Mouse (Mus musculus): ENCODE data around the gene Tpra1.

Gene Tpra1

DNA sequence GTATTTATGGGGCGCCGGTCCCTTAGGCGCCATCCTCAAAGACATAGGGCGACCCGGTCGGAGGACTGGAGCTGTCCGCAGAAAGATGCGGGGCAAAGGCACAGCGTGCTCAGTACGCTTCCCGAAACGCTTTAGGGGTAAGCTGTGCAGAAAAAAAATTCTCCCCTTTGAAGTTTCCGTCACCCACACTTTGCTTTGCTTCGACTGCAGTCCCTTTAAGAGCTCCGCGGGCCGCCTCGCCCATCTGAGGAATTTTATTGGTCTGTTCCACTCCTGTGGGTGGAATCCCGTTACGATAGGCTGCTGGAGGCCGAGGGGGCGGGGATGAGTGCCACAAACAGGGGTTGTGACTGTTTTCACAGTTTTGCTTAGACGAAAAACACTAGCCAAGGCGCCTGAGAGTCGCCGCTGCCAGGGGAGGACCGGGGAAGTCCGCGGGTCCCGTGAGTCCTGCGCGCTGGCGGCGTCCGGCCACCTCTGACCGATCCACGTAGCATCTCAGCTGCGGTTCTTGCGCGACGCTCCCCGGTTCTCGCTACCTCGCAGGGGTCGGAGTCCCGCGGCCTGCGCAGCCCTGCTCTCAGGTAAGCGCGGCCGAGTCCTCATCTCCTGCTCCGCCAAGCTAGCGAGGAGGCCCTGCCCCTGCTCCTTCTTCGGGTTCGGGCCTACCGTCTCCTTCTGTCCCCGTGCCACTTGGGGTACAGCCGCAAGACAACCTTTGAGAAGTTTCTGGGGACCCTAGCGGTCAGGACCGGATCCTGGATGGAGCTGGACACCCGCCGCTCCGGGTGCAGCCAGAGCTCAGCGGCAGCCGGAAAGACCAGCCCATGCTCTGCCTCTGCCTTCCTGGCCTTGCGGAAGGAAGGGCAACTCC is at the start of gene Tpra1:
Gene Tpra1, plus strand, starts transcription at position 305 of the 874 bp plus-strand sequence.
- peak; percentile 99 for DNase-seq (ENCODE audit: low read depth, low spot score)

- no peak for DNase-seq (ENCODE audit: low read depth, low spot score)
Measured at GRCm38 (mm10) chr6:88854509-88854908, 47.5 kb upstream of the Tpra1 start.

DNA sequence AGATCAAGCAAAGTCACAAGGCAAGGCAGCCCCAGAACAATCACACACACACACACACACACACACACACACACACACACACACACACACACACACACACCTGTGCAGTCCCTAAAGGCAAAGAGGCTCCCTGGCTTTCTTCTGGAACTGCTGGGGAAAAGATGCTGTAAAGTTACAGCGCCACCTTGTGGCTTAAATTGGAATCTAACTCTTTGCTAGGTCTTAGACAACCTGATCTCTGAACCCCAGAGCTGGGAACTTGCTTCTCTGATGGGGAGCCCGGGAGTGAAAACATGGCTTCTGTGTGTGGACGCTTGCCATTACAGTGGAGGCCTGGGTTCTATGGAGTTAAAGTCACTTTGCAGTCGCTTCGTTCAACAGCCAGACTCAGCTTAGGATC is 46.4 kb upstream of the Tpra1 start:
- DNase-seq (ENCODE audit: low read depth, low spot score): peak; percentile 86

DNA sequence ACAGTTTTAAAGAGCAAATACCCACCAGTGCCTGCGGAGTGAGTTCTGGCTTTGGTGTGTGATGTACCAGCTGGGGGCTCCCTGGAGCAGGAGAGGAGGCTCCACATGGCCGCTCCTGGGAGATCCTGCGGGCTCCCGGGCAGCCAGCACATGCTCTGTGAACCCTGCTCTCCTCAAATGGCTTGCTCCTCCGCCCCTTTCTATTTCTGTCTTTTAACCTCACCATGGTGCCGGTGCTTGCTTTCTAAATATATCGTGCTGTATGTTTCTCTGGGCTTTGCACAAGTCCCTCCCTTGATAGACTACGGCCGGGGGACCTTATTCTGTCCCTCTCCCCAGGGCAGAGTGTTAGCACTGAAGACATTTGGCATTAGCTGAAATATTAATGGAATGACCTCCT is 44.8 kb upstream of the Tpra1 start:
- peak; percentile 51 for DNase-seq (ENCODE audit: low read depth, low spot score)

DNA sequence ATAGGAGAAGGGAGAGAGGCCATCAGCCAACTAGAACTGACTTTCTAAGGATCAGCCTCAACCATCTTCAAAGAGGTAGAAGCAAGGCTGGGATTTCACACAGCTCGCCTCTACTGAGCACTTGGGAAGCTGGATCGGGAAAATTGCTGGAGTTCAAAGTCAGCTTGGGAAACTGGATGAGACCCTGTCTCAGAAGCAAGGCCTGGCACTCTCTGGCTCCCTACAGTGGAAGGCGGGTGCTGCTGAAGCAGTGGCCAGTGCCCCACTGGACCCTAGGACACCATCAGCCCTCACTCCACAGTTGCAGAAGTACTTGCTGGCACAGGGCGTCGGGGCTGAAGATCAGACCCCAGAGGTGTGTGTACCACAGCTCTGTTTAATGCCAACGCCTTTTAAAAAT is 44.2 kb upstream of the Tpra1 start:
- no peak for DNase-seq (ENCODE audit: low read depth, low spot score)

DNA sequence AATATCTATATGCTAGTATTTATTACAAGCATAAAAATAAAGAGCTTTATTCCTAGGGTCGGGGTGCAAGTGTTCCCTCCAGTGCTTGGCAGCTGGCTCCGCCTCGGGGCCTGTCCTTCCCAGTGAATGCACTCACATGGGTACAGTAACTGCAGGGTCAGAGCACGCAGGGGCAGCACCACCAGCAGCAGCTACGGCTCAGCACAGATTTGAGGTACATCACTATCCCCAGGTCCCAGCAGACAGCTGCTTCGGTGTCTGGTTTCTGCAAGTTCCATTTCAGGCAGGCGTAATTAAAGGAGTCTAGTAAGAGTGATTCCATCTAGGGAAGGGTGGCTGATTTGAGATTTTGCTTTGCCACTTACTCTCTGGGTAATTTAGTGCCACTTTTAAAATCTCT is 43.7 kb upstream of the Tpra1 start:
- DNase-seq (ENCODE audit: low read depth, low spot score): no peak

DNA sequence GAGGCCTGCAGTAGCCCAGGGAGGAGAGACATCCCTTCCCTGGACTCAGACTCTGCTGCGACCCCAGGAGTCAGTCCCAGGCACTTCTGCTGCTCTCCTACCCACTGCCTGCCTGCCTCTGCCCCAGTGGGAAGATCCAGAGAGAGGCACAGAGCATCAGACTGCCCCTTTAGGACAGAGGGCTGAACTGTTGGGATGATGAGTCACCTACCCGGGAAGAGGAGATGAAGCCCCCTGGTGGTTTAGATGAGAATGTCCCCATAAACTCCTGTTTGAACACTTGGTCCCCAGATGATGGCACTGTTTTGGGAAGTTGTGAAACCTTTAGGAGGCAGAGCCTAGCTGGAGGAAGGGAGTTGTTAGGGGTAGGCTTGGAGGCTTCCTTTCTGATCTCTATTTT is 41.1 kb upstream of the Tpra1 start:
- peak; percentile 95 for DNase-seq (ENCODE audit: low read depth, low spot score)

DNA sequence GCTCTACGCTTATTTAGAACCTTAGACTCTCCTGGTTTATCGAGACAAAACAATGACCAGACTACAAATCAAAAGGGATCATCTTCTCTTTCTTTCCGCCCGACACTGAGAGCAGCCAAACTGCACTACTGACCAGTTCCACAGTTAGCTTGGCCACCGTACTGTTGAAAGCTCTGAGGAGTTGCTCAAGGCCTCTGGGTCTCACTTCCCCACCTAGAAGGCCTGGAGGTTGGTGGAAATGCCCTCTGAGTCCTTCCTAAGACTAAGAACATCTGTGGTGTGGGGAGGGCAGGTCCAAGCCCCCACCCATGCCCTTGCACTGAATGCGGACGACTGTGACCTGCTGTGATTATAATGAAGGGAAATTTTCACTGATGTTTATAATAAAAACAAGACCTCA is 36.3 kb upstream of the Tpra1 start:
- DNase-seq (ENCODE audit: low read depth, low spot score): no peak

- no peak for DNase-seq (ENCODE audit: low read depth, low spot score)
Measured at GRCm38 (mm10) chr6:88869459-88869858, 32.6 kb upstream of the Tpra1 start.

- no peak for DNase-seq (ENCODE audit: low read depth, low spot score)
Measured at GRCm38 (mm10) chr6:88870594-88870993, 31.5 kb upstream of the Tpra1 start.

DNA sequence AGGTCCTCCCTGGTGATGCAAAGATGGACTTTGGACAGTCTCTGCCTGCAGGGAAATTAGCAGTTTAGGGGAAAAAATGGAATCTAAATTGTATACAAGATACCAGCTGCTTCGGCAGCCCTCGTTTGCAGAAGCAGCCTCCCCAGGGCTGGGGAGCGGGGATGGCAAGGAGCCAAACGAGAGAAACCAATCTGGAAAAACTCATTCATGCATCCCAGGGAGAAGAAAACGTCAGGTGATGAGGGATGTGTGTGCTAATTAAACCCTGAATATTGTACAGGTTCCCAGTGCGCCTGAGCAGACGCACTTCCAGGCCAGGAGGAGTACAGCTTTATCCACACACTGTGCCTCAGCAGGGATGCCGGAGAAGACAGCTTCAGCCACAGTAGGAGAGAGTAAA is 30.5 kb upstream of the Tpra1 start:
- no peak for DNase-seq (ENCODE audit: low read depth, low spot score)

GRCm38 (mm10) chr6:88872811-88873210 is 29.2 kb upstream of the Tpra1 start:
- DNase-seq (ENCODE audit: low read depth, low spot score): no peak

GRCm38 (mm10) chr6:88873965-88874867 is 27.8 kb upstream of the Tpra1 start:
- no peak for DNase-seq (ENCODE audit: low read depth, low spot score)

DNA sequence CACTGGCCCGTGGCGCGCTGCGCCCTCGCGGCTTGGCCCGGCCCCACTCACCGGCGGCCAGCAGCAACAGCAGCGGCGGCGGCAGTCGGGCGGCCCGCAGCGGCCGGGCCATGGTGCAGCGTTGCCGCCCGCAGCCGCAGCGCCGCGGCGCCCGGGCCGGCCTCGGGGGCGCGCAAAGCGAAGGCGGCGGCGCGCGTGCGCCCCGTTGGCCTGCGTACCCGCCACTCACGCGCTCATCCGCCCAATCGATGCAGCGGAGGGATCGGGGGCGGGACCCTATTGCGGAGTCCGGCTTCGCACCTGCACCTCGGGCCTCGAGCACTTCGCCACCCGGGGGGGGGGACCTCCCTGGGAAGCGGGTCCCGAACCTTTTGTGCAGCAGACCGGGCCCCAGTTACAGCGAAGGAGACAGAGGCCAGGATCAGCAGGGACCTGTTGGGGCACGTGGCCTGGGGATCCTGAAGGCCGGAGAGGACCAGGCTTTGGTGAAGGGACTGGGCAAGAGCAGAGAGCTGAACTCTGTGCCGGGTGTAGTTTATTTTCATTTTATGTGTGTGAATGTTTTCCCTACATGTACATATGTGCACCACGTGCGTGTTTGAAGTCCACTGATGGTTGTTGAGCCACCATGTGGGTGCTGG is 27.1 kb upstream of the Tpra1 start, which contains the start of gene Podxl2:
Gene Podxl2, minus strand, starts transcription at position 177 of the 641 bp plus-strand sequence.
- DNase-seq (ENCODE audit: low read depth, low spot score): peak; percentile 70

DNA sequence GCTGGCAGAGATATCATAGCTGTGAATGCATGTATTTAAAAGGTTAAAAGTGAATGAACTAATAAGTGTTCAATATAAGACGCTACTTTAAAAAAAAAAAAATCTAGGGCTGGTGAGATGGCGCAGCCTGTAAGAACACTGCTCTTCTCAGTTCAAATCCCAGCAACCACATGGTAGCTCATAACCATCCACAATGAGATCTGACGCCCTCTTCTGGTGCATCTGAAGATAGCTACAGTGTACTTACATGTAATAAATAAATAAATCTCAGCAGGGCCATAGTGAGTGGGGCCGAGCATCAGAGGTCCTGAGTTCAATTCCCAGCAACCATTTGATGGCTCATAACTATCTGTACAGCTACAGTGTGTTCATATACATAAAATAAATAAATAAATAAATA is 22.6 kb upstream of the Tpra1 start:
- peak; percentile 63 for DNase-seq (ENCODE audit: low read depth, low spot score)

DNA sequence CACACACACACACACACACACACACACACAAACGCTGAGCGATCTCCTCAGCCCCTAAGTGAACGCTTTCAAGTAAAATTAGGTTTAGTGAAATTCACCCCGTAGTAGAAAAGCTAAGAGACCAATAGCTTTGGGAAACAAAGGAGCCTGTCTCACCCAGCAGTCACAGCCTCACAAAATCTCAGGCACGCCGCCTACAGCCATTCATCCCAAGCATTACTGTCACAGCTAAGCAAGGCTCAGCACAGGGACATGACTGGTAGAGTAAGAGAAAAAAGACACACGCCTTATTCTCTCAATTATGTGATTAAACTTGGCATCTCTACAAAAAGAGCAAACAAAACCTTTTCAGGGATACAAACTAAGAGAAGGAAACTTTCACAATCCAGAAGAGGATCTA is 20.7 kb upstream of the Tpra1 start:
- DNase-seq (ENCODE audit: low read depth, low spot score): no peak

DNA sequence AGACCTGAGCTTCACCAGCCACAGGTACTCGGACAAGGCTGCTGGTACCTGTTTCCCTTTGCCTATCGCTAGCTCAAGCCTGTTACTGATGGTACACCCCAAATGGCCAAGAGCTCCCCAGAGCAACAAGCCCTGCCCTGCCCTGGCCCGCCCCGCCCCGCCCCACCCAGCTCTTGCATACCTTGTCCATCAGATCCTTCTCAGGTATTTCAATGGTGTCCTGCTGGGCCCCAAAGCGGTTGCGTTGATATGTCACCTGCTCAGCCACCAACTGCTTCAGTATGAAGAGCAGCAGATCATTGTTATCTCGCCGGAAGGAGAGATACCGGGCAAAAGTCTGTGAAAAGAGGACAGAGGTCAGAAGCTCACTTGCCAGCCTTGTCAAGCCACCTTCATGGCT is 17.9 kb upstream of the Tpra1 start:
- peak; percentile 64 for DNase-seq (ENCODE audit: low read depth, low spot score)

DNA sequence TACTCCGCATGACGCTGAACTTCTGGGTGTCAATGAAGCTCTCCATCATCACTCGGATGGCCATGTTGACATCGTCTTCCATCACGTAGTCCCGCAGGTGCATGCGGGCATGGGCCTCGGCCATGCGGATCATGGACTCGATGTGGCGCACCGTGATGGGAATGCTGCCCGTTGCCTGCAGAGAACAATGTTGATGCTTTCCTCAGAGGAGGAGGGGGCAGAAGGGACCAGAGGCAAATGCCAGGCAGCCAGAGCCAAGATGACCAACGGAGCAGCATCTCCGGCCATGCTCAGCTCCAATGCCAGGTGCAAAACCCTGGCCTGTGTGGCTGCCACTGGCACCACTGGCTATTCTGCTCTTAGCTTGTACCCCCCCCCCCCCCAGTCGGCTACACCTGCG is 17.4 kb upstream of the Tpra1 start:
- DNase-seq (ENCODE audit: low read depth, low spot score): no peak

- no peak for DNase-seq (ENCODE audit: low read depth, low spot score)
Measured at GRCm38 (mm10) chr6:88885644-88886416, 16.2 kb upstream of the Tpra1 start.

- DNase-seq (ENCODE audit: low read depth, low spot score): no peak
Measured at GRCm38 (mm10) chr6:88886417-88886967, 15.6 kb upstream of the Tpra1 start.

Measured in ES-CJ7 (cell line).